Mouse (Mus musculus): ENCODE results near the gene Slc8a1.

DNA sequence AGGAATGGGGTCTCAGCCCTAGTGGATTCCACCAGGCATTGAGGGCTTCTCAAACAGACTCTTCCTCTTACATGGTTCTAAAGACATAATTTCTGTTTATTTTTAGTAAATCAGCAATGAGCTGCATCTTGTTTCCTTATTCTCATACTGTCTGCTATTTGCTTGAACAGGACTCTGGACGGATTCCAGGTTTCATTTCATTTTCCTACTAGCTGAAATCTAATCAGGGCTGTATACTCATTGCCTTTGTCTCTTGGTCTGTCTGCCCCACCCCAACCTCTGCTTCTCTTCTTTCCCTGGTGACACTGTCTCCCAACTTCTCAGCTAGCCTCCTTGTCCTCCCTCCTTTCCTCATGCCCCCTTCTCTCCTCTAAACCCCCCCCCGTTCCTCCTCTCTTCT is 101.4 kb downstream of the Slc8a1 start:
- TF ChIP-seq CTCF (conservative IDR thresholded peaks at IDR 0.05 in 1 of 2, IDR thresholded peaks at IDR 0.05 in 1 of 2; ENCODE audit: low read depth in 2 of 2, low read length in 2 of 2) (no peak), USF1 (IDR thresholded peaks at IDR 0.05; ENCODE audit: low read depth, low read length) (no peak), MEF2A (IDR thresholded peaks at IDR 0.05; ENCODE audit: borderline replicate concordance, low read depth, low read length) (no peak)
